Mouse (Mus musculus): Measurements from ENCODE around the gene Ung. TPM values are rescaled to one million over a fixed set of nuclear protein-coding genes. Genes with fewer than 3 reads are reported as not detected.

Ung gene
- 10 to 100 TPM in 1 of 2 experiments, 1 to 10 TPM in 1; 9.7 to 13.2 TPM for total RNA-seq (2021)
- long read RNA-seq, experiment 1, partial matches to known transcripts, result 2 of 6 reads
- long read RNA-seq, experiment 1, other reads (novel, unspliced or antisense), result 1 of 6 reads
- long read RNA-seq, experiment 2, transcript Ung-202 (6 exons, 2,136 nt), result major isoform, 6 of 10 reads
- long read RNA-seq, experiment 2, partial matches to known transcripts, result 2 of 10 reads
- long read RNA-seq, experiment 2, other reads (novel, unspliced or antisense), result 2 of 10 reads

DNA sequence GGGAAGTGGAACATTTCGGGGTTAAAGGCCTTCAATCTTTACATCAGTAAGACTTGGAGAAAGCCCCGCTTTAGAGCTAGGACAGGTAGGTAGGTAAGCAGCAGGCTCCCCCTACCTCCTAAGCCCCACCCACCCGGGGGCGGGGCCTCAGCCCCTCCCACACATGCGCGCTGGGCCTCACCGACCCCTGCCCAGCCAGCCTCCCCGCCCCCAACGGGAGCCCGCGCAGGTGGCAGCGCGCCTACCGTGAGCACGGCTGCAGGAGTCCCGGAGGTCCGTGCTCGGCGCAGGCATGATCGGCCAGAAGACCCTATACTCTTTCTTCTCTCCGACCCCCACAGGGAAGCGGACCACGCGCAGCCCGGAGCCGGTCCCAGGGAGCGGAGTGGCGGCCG, at the start of gene Ung:
Ung (plus strand) TSS at position 176 of the 395 bp plus-strand sequence.
- intact Hi-C loops (cut with DNase I), result no loop called here

GRCm38 (mm10) chr5:114085501-114085900, 44.7 kb upstream of the Ung start:
- DNase-seq, result no peak
- intact Hi-C loops (cut with DNase I), result no loop called here

More for the DNA sequence above, at the start of gene Ung:
- no peak for DNase-seq

- no peak for DNase-seq
- intact Hi-C loops (cut with DNase I), result no loop called here
Measured at GRCm38 (mm10) chr5:114087875-114088480, 42.2 kb upstream of the Ung start.

- intact Hi-C loops (cut with DNase I), result no loop called here
- no peak for DNase-seq
Measured at GRCm38 (mm10) chr5:114090421-114091013, 39.7 kb upstream of the Ung start.

DNA sequence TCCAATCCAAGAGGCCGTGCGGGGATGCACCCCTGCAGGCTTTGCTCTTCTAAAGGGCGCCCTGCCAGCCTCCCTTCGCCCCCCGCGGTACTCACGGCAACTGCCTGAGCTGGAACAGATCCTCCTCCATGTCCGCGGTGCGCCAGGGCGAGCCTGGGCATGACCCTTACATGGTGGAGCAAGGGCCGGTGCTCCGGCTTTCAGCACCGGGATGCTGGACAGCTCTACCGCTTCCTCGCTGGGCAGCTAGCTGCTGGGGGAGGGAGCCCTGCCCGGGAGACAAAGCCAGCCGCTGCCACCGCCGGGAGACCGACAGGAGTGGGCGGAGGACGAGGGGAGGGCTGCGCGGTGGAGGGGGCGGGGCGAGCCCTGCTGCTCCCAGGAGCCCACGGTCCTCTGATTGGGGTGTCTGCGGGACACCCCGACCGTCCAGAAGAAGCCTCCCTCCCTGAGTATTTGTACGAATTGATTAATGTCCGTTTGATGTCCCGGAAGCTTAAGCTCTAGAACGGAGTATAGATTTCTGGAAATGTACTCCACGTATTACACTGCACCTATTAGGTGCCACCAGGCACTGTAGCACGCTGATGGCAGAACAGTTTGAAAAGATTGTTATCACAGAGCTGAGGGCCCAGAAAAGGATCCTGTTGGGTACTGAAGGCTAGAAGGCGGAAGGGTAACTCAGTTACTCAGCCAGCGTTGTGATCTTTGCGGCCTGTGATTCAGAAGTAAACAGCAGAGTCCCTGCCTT, 39.0 kb upstream of the Ung start, which contains the start of gene Svop:
Svop (minus strand) TSS at position 514 of the 751 bp plus-strand sequence.
- DNase-seq, result peak; percentile 39 to 56
- intact Hi-C loops (cut with DNase I), result no loop called here

GRCm38 (mm10) chr5:114099709-114100389, 30.3 kb upstream of the Ung start:
- intact Hi-C loops (cut with DNase I), result no loop called here
- peak; percentile 88 to 96 for DNase-seq

- no peak for DNase-seq
- intact Hi-C loops (cut with DNase I), result no loop called here
Measured at GRCm38 (mm10) chr5:114100390-114101099, 29.6 kb upstream of the Ung start.

DNA sequence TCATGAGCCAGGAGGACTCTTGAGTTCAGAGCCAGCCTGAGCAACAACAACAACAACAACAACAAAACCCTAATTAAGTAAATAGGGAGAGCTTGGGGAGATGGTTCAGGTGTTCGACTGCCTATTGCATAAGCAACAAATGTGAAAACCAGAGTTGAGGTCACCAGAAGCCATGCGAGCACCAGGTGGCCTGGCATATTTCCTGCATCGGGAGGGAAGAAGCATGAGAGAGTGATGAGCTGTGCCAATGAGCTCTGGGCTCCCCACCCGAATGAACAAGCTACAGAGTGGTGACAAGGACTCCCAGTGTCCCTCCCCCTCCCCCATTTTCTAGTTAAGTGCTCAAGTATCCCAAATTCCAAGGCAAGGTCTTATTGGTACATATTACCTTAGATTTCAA, 28.3 kb upstream of the Ung start:
- no peak for DNase-seq
- intact Hi-C loops (cut with DNase I), result no loop called here

- no peak for DNase-seq
- intact Hi-C loops (cut with DNase I), result no loop called here
Measured at GRCm38 (mm10) chr5:114102807-114103206, 27.4 kb upstream of the Ung start.

DNA sequence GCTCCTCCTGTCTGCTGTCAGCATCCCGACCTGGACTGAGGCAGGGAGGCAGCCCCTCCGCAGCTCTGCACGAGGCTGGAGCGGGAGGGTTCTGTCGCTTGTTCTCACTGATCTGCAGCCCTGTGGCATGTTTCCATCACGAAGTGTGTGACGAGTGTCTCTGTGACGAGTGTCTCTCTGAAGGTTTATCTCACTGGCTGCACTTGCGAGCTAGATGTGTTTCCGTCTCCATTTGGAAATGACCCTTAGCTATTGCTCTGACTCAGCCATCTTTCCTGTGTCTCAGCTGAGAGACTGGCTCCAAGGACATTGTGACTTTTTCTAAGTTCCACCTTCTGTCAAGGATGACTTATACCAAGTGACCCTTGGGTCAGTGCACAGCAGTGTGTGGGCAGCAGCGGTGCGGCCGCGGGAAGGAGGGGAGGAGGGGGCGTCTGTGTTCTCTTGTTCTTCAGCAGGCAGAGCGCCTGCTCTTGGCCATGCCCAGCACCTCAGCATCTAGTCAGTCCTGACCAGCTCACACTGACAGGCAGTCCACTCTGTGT, 23.7 kb upstream of the Ung start:
- intact Hi-C loops (cut with DNase I), result no loop called here

GRCm38 (mm10) chr5:114113334-114113733, 16.9 kb upstream of the Ung start:
- DNase-seq, result no peak
- intact Hi-C loops (cut with DNase I), result no loop called here

More for the DNA sequence above, 23.7 kb upstream of the Ung start:
- DNase-seq, result no peak

GRCm38 (mm10) chr5:114115030-114115429, 15.2 kb upstream of the Ung start:
- DNase-seq, result no peak
- intact Hi-C loops (cut with DNase I), result no loop called here

DNA sequence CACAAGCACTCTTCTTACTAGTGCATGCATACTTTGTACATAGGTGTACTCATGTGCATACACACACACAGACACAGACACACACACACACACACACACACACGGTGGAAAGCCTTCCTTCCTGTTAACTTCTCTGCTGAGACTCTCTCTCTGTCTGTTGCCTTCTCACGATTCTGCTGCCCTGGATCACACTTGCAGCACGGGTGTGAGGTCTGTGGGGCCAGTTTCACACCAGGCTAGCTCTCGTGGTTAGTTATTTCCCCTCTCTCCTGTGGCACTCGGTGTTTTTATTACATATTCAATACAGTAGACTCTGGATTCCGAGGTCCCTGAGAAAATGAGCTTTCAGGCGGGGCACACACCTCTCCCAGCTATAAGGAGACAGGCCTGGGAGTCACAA, 13.6 kb upstream of the Ung start:
- intact Hi-C loops (cut with DNase I), result no loop called here

DNA sequence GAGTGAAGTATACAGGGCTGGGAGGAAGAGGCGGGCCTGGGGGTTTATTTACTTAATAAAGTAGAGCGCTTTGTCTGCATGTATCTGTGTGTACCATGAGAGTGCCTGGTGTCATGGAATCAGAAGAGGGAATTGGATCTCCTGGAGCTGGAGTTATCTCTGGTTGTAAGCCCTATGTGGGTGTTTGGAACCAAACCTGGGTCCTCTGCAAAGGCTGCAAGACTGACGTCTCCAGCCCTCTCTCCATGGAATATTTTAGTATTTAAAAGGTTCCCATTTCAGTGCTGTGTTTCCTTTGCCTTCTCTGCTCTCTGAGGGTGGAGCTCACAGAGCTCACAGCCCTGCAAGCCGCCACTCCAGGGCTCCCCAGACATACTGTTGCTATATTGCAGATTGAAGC, 10.4 kb upstream of the Ung start:
- intact Hi-C loops (cut with DNase I), result no loop called here
- DNase-seq, result no peak

More for the DNA sequence above, 13.6 kb upstream of the Ung start:
- DNase-seq, result no peak

GRCm38 (mm10) chr5:114126008-114126407, 4.2 kb upstream of the Ung start:
- intact Hi-C loops (cut with DNase I), result no loop called here
- no peak for DNase-seq

GRCm38 (mm10) chr5:114126499-114127244, 3.5 kb upstream of the Ung start:
- intact Hi-C loops (cut with DNase I), result no loop called here
- DNase-seq, result no peak

DNA sequence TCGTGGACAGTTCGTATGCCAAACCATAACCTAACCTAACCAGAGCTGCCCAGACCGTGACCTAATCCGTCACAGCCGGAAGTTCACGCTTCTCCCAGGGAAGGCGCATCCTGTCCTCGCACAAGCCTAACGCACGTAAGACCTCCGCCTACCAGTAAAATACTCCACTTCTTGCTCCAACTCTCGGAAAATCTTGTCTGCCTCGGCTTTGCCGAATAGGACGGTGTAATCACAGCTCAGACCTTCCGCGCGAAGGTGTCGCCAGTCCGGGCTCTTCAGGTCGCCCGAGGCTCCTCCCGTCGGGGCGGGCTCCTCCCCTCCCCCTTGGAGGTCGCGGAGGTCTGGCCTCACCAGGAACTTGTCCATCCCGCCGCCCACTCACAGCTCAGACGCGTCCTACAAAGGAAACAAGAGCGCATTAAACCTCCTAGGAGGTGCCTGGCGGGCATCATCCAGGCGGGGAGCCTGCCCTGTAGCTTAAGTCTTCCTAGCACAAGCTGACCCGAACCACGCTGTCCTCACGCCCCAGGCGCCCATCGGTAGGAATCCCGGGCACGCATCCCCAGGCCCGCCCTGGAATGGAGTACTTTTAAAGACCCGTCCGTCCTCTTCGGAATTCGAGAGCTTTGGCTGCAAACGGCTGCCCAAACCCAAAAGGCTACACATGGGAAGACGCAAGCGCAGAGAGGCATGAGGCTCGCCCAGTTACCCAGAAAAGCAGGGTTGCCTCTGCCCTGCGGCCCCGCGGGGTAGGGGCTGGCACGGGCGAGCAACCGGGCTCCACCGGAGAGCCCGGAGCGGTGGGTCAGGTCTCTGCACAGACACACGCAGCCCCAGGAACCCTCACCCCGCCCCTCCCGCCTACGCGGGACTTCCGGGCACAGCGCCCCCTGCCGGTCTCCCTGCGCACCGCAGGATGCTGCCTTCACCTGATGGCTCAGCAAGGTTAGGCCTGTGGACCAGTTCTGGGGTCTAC, 2.5 kb upstream of the Ung start, which contains the start of gene Alkbh2:
Alkbh2 (minus strand) TSS at position 845 of the 976 bp plus-strand sequence.
- intact Hi-C loops (cut with DNase I), result no loop called here
- peak; percentile 69 to 72 for DNase-seq
